Mouse (Mus musculus) right cerebral cortex, postnatal 10 days (tissue): ENCODE data around the gene Scnn1a.
A peak's percentile ranks its signal among the peaks of the same experiment; 100 is the strongest.
"Not testable (repeated sequence)": the region's sequence is repeated elsewhere in the genome, so short reads cannot be mapped to it uniquely, and the experiment has no call there.

Experiments used
- DNase-seq, 2 experiments: peaks; one replicate each; pipeline ENCODE4 v3.0.0; 2021; ENCODE audit warnings: low spot score in 2 of 2

Scnn1a gene

DNA sequence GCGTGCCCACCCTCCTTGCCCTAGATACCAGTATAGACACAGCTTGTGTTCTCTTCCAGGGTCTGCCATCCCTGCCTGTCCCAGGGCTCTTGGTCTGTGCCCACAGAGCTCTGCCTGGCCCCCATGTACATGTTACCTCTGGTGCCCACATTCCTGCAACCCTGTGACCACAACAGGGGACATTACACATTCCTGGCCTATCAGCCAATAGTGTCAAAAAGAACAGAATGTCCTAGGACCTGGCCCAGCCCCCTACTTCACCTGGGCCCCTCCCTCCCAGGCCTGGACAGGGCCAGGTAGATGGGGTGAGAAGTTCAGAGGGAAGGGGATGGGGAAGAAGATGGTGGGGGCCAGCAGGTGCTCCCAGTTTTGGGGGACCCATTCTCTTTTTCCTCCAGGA is at the start of gene Scnn1a:
Gene Scnn1a (plus strand): TSS at position 337 of the 400 bp plus-strand sequence.
- DNase-seq, result no peak

- peak; percentile 93 to 94 for DNase-seq
These were observed 48.8 kb upstream of the Scnn1a start for GRCm38 (mm10) chr6:125271455-125272227.

GRCm38 (mm10) chr6:125272228-125272785 is 48.2 kb upstream of the Scnn1a start:
- DNase-seq, result no peak

DNA sequence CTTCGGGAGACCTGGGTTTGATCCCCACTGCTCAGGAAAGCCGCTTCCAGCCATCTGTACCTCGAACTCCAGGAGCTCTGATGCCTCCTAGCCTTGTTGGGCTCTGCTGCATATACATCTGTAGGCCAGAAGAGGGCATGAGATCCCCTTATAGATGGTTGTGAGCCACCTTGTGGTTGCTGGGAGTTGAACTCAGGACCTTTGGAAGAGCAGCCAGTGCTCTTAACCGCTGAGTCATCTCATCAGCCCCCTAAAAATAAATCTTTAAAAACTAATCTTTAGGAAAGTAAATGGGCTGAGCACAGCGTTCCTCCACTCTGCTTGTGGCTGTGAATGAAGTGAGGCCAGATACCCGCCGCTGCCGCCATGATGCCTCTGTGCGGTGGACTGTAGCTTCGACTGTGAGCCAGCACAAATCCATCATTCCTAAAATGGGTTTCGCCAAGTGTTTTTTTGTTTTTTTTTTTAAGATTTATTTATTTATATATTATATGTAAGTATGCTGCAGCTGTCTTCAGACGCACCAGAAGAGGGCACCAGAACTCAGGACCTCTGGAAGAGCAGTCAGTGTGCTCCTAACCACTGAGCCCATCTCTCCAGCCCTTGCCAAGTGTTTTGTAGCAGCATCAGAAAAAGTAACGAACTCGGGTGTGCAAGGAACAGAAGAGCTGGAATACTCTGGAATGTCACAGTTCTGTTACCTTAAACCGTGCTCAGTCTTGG is 45.5 kb upstream of the Scnn1a start:
- DNase-seq, result peak; percentile 42 to 59

DNA sequence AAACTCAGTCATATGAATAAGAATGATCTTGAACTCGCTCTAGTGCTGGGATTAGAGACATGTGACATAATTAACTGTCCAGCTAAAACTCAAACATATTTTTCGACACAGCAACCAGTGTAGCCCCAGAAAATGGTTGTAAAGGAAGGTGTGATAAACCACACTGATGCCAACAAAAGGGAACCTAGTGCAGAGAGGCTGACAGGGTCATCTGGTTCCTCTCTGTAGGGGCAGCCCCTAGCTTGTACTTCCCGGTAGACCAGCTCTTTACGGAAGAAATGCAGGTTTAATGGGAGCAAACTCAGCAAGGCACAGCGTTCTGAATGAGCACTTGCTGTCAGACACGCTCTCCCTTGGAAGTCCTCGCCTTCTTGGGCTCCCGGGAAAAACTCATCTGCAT is 40.7 kb upstream of the Scnn1a start:
- DNase-seq, result no peak

DNA sequence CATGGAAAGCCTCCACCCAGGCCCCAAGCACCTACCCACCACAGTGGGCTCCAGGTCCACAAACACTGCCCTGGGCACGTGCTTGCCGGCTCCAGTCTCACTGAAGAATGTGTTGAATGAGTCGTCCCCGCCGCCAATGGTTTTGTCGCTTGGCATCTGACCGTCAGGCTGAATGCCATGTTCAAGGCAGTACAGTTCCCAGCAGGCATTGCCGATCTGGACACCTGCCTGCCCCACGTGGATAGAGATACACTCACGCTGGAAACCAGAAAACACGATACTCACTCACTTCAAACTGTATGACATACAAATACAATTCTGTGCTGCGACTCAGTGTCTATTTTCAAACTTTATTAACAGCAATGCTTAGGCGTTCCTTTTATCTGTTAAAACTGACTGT is 37.7 kb upstream of the Scnn1a start:
- not testable (repeated sequence) for DNase-seq

DNA sequence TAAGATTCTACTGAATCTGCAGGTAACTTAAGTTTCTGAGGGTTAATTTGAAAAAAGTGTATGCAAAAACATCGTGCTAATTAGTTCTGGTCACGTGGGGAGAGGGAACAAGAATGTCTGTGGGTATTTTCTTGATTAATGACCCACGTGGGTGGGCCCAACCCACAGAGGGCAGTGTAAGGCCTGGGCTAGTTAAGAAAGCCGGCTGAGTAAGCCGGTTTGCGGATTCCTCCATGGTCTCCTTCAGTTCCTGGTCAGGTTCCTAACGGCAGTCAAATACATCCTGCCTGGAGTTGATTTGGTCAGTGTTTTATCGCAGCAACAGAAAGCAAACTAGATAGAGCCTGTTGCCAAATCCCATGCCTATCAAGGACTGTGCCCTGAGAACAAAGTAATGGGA is 36.2 kb upstream of the Scnn1a start:
- no peak for DNase-seq

DNA sequence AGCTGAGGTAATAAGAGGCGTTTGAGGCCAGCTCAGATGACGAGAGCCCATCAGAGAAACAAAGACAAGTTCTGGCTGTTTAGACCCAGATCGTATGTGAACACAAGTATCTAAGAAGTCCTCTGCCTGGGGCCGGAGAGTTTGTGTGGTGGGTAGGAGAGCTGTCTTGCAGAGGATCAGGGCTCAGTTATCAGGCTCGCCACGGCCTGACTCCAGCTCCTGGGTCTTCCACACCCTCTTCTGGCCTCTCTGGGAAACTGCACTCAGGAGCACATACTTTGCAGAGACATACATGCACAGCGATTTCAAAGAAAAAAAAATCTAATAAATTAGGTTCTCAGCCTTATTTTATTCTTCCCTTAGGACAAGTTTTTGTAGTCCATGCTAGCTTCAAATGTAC is 35.7 kb upstream of the Scnn1a start:
- no peak for DNase-seq

- no peak for DNase-seq
These were observed 34.6 kb upstream of the Scnn1a start, which contains the start of gene Tuba3a for GRCm38 (mm10) chr6:125285890-125286289. Gene Tuba3a (minus strand): TSS chr6:125286042.

DNA sequence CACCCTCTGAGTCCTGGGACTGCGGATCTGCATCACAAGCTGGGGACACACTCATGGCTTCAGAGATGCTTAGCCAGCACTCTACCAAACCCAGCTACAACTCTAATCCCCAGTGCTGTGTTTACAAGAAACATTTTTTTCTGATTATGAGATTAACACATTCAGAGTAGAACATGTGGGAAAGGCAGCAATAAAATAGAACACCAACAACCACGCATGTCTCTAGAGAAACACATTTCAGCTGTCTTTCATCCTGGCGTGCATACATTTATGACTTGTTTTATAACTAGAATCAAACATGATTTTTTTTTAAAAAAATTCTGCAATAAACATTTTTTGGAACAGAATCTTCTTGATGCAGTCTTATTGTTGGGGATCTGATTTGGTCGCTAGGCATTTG is 33.5 kb upstream of the Scnn1a start:
- no peak for DNase-seq

- no peak for DNase-seq
These were observed 31.7 kb upstream of the Scnn1a start for GRCm38 (mm10) chr6:125288730-125289129.

- no peak for DNase-seq
These were observed 29.1 kb upstream of the Scnn1a start for GRCm38 (mm10) chr6:125291329-125291728.

GRCm38 (mm10) chr6:125292256-125292655 is 28.2 kb upstream of the Scnn1a start:
- DNase-seq, result no peak

GRCm38 (mm10) chr6:125294049-125294448 is 26.4 kb upstream of the Scnn1a start:
- DNase-seq, result no peak

DNA sequence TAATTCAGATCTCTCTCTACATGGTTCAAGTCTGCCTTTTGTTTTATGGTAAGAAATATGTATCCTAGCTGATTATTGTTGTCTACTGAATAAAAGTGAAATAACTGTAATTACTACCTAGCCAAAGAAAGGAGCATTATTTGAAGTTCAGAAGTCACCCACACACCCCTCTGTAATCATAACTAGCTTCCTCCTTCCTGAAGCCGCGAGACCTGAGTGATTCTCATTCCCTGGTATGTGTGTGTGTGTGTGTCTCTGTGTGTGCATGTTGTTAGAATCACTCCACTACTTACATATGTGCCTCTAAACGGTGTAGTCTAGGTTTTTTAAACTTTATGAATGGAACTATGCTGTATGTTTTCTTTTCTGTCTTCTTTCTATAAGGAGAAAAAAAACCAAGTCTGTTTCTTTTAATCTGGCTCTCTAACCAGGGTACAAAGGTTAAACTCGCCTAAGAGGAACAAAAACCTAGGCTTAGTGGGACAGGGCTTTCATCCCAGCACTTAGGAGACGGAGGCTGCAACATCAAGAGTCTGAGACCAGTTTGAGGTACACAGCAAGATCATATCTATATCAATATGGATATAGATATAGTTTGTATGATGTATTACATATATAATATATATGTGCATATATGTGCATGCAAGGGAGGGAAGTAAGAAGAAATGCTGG is 23.2 kb upstream of the Scnn1a start:
- no peak for DNase-seq

- DNase-seq, result no peak
These were observed 19.5 kb upstream of the Scnn1a start for GRCm38 (mm10) chr6:125300982-125301381.

DNA sequence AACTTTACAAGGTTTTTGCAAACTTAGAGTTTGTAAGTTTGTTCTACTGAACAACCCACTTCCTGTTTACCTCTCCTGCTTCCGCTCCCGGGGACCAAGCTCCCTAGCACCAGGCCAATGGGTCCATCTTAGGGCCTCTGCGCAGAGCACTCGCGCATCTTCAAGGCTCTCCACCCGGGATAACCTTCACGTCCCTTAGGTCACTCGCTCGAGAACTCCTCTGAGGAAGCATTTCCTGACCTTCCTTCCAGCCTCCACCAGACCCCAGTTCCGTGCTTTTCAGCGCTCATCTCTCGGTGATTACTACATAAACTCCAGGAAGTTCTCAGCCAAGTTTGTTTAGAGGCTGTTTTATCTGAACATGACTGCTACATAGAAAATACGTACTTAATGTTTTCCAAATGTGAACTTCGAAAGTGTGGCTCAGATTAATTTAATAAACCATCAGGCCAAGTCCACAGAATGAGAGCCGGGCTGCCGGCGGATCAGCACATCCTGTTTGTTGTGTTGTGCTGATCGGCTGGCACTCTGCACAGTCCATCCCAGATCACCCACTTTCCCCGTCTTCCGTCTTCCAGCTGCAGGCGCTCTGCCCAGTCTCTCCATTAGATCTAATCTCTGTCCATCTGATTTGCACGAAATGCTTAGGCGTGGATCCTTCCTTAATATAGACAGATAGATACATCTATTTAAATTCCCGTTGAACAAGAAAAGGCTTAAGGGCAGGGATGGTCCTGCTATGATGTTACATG is 18.1 kb upstream of the Scnn1a start:
- DNase-seq, result no peak

DNA sequence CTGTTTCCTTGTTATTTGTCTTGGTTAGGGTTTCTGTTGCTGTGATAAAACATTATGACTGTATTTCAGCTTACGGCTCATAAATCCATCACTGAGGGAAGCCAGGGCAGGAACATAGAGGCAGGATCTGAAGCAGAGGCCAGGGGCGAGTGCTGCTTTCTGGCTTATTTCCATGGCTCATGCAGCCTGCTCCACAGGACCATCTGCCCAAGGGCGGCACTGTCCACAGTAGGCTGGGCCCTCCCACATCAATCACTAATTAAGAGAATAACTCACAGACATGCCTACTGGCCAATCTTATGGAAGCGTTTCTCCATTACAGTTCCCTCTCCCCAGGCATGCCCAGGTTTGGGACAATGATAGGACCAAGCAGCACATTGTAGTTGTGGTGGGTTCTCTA is 17.2 kb upstream of the Scnn1a start:
- no peak for DNase-seq

DNA sequence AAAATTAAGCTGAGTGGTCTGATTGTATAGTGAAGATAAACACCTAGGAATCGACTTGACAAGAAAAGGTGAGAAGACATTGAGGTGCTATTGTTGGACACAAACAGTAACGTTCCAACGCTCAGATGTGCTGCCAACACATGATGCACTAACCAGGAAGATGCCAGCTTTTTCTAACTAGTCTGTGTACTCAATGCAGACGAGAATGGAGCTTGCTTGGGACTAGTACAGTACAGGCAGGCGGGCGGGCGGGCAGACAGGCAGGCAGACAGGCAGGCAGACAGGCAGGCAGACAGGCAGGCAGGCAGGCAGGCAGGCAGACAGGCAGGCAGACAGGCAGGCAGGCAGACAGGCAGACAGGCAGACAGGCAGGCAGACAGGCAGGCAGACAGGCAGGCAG is 16.1 kb upstream of the Scnn1a start:
- DNase-seq, result not testable (repeated sequence)

GRCm38 (mm10) chr6:125305465-125305864 is 15.0 kb upstream of the Scnn1a start:
- no peak for DNase-seq

- no peak for DNase-seq
These were observed 13.4 kb upstream of the Scnn1a start for GRCm38 (mm10) chr6:125307091-125307490.

DNA sequence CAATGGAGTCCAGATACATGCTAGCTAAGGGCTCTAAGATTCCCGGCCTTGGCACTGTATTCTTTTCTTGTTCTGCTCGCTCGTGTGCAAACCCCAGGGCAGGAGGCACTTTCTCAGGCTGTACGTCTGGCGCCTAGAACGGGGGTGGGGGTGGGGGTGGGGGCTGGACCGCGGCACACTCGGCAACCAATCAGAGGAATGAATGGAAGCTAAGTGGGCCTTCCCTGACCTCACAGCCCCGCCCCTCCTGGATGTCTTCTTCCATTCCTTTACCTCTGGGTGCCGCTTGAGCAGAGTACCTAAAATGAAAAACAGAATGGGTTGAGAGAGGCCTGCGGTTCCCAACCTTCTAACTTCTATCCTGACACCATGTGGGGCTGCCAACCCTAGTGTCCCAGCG is 11.5 kb upstream of the Scnn1a start:
- DNase-seq, result no peak
